Mouse (Mus musculus): ENCODE measurements around the gene Amot. TPM values are rescaled to one million over a fixed set of nuclear protein-coding genes. Genes with fewer than 3 reads are reported as not detected.

Amot gene
- polyA plus RNA-seq, 1 experiment, result 1.1 TPM

DNA sequence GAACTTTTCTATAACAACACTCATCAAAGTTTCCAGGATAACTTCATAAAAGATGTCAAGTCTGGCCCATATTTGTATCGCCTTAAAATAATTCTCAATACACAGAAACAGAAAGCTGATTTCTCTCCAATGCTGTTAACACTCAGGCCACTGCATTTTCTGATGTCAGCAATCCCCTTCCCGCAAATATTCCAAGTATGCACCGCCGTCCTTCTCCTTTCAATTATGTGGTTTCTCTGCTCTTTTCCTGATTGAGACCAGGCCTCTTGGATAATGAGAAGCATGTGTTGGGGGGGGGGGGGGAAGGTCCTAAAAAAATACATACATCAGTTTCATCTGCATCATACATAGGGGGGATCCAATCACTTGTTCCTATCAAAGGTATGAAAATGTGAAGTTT is 6.3 kb downstream of the Amot start:
- TF ChIP-seq POLR2A (IDR thresholded peaks at IDR 0.05; ENCODE audit: low read depth, low read length) (no peak), CTCF (IDR thresholded peaks at IDR 0.05; ENCODE audit: extremely low read depth, insufficient read depth, insufficient read length, insufficient replicate concordance) (no peak)
- WGBS, result 89% methylated on average over 4 of the region's 4 CpGs

DNA sequence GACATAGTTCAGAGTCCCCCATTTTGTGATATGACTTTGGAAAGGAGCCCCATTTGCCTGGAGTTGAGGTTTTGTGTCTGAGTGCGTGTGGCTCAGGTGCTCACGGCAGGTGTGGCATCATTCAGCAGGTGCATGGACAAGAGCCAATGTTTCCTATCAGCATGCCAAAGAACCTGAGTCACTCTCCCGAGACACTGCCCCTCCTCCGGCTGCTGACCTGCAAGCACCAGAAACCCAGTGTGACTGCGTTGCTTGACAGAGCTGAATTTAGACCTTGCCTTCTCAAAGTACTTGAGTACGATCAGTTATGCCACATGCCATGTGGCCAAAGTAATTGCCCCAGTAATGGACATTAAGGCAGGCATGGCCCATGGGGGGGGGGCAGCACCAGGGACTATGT is 7.5 kb downstream of the Amot start:
- H3K4me1 ChIP-seq (ENCODE audit: control insufficient read depth, insufficient read depth, insufficient read length), result no peaks in the 10 kb centered on the region
- TF ChIP-seq CTCF (IDR thresholded peaks at IDR 0.05; ENCODE audit: extremely low read depth, insufficient read depth, insufficient read length, insufficient replicate concordance), result no peak
- TF ChIP-seq POLR2A (IDR thresholded peaks at IDR 0.05; ENCODE audit: low read depth, low read length), result no peak

More for the DNA sequence above, 6.3 kb downstream of the Amot start:
- DNase-seq (ENCODE audit: low read depth in 1 of 2, low spot score in 2 of 2), result no peak
- Histone ChIP-seq H3K4me1 (ENCODE audit: control insufficient read depth, insufficient read depth, insufficient read length) (no peaks in the 10 kb centered on the region), H3K27me3 (ENCODE audit: control insufficient read depth, insufficient read depth, low read length) (no peaks in the 10 kb centered on the region), H3K27ac (ENCODE audit: insufficient read depth, low read length) (no peak overlapping the region), H3K36me3 (ENCODE audit: control insufficient read depth, insufficient read depth, low read length) (no peaks in the 10 kb centered on the region), H3K4me3 (ENCODE audit: extremely low read depth, insufficient read depth, insufficient read length) (no peak overlapping the region)

DNA sequence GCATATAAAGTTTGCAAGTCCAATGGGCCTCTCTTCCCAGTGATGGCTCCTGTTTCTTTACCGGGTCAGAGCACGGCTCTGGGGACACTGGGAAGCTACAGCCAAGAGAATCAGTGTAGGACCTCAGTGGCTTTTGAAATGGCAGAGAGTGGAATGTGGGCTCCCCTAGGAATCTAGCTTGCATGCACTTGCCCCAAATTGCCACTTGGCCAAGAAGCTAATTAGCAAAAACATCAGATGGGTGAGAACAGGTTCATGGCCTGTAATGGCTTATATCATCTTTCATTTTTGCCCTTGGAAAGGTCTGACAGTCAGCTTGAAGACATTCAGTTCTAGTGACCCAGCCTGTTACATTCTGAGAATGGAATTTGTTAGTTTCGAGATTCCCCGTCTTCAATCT is 9.6 kb downstream of the Amot start:
- WGBS, result 91% methylated on average over 4 of the region's 4 CpGs
- TF ChIP-seq CTCF (IDR thresholded peaks at IDR 0.05; ENCODE audit: extremely low read depth, insufficient read depth, insufficient read length, insufficient replicate concordance), result no peak
- DNase-seq (ENCODE audit: low read depth in 1 of 2, low spot score in 2 of 2), result no peak
- no peaks in the 10 kb centered on the region for H3K4me1 ChIP-seq (ENCODE audit: control insufficient read depth, insufficient read depth, insufficient read length)
- no peaks in the 10 kb centered on the region for H3K36me3 ChIP-seq (ENCODE audit: control insufficient read depth, insufficient read depth, low read length)
- H3K27me3 ChIP-seq (ENCODE audit: control insufficient read depth, insufficient read depth, low read length), result no peaks in the 10 kb centered on the region
- no peak overlapping the region for H3K4me3 ChIP-seq (ENCODE audit: extremely low read depth, insufficient read depth, insufficient read length)
- H3K27ac ChIP-seq (ENCODE audit: insufficient read depth, low read length), result no peak overlapping the region

More for the DNA sequence above, 7.5 kb downstream of the Amot start:
- no peak for DNase-seq (ENCODE audit: low read depth in 1 of 2, low spot score in 2 of 2)
- Histone ChIP-seq H3K4me3 (ENCODE audit: extremely low read depth, insufficient read depth, insufficient read length) (no peak overlapping the region), H3K27ac (ENCODE audit: insufficient read depth, low read length) (no peak overlapping the region), H3K36me3 (ENCODE audit: control insufficient read depth, insufficient read depth, low read length) (no peaks in the 10 kb centered on the region), H3K27me3 (ENCODE audit: control insufficient read depth, insufficient read depth, low read length) (no peaks in the 10 kb centered on the region)
- 89% methylated on average over 6 of the region's 6 CpGs for WGBS

DNA sequence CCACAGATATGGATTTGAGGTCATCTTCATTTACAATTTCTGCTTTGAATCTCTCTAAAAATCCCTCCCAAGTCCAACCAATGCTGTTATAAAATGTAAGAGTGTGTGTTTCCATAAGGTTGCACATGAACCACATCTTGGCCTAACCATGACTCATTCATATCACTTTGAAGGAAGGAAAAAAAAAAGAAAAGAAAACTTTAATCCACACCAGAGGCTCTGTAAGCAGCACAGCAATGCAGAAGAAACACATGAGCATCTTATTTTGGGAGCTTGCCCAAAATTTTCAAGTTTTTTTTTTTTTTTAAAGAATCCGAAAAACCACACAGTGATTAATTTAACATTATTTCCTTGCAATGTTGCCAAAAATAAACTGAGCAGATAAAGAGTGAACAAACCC is 14.2 kb downstream of the Amot start:
- no peak for DNase-seq (ENCODE audit: low read depth in 1 of 2, low spot score in 2 of 2)
- Histone ChIP-seq H3K4me1 (ENCODE audit: control insufficient read depth, insufficient read depth, insufficient read length) (no peaks in the 10 kb centered on the region), H3K4me3 (ENCODE audit: extremely low read depth, insufficient read depth, insufficient read length) (no peak overlapping the region), H3K27me3 (ENCODE audit: control insufficient read depth, insufficient read depth, low read length) (no peaks in the 10 kb centered on the region), H3K36me3 (ENCODE audit: control insufficient read depth, insufficient read depth, low read length) (no peaks in the 10 kb centered on the region), H3K27ac (ENCODE audit: insufficient read depth, low read length) (no peak overlapping the region)
- TF ChIP-seq POLR2A (IDR thresholded peaks at IDR 0.05; ENCODE audit: low read depth, low read length) (no peak), CTCF (IDR thresholded peaks at IDR 0.05; ENCODE audit: extremely low read depth, insufficient read depth, insufficient read length, insufficient replicate concordance) (no peak)
- WGBS, result 80% methylated on average over 1 of the region's 1 CpGs

DNA sequence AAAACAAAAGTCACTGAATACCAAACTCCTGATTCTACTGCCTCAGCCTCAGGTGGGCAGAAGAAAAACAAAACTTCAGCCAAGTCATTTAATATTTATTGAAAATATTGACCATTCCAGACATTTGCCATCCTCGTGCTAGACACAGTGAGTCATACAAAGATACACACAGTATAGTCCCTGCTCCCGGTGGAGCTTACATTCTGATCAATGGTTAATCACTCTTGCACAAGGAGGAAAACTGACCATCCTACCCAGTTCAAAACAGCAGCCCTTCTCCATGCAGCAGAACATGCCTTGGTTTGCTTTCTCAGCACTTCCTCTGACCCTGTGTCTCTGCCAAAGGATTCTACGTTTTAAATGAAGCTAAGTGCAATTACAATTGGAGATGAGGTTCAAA is 14.6 kb downstream of the Amot start:
- H3K27me3 ChIP-seq (ENCODE audit: control insufficient read depth, insufficient read depth, low read length), result no peaks in the 10 kb centered on the region

DNA sequence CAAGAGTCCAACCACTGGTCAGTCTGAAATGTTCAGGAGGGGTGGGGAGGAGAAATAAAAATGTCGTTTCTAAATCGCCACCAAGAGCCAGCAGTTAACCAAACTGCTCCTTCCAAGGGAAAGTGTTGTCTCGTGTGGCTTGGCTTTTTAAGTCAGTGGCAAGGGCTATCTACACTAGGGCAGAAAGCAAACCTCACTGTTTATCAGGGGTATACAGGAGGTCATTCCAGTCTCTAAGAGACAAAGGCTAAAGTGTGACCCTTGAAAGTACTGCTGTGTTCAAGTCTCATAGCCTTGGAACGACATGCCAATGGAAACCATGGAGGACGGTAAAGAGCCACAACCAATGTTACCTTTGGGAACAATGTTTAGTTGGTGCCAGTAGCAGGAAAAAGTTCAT is 15.0 kb downstream of the Amot start:
- 92% methylated on average over 5 of the region's 5 CpGs for WGBS
- Histone ChIP-seq H3K27me3 (ENCODE audit: control insufficient read depth, insufficient read depth, low read length) (no peaks in the 10 kb centered on the region), H3K4me1 (ENCODE audit: control insufficient read depth, insufficient read depth, insufficient read length) (no peaks in the 10 kb centered on the region), H3K27ac (ENCODE audit: insufficient read depth, low read length) (no peak overlapping the region), H3K4me3 (ENCODE audit: extremely low read depth, insufficient read depth, insufficient read length) (no peak overlapping the region), H3K36me3 (ENCODE audit: control insufficient read depth, insufficient read depth, low read length) (no peaks in the 10 kb centered on the region)
- no peak for DNase-seq (ENCODE audit: low read depth in 1 of 2, low spot score in 2 of 2)
- TF ChIP-seq POLR2A (IDR thresholded peaks at IDR 0.05; ENCODE audit: low read depth, low read length) (no peak), CTCF (IDR thresholded peaks at IDR 0.05; ENCODE audit: extremely low read depth, insufficient read depth, insufficient read length, insufficient replicate concordance) (no peak)

More for the DNA sequence above, 14.6 kb downstream of the Amot start:
- Histone ChIP-seq H3K27ac (ENCODE audit: insufficient read depth, low read length) (no peak overlapping the region), H3K36me3 (ENCODE audit: control insufficient read depth, insufficient read depth, low read length) (no peaks in the 10 kb centered on the region), H3K4me1 (ENCODE audit: control insufficient read depth, insufficient read depth, insufficient read length) (no peaks in the 10 kb centered on the region), H3K4me3 (ENCODE audit: extremely low read depth, insufficient read depth, insufficient read length) (no peak overlapping the region)
- TF ChIP-seq CTCF (IDR thresholded peaks at IDR 0.05; ENCODE audit: extremely low read depth, insufficient read depth, insufficient read length, insufficient replicate concordance) (no peak), POLR2A (IDR thresholded peaks at IDR 0.05; ENCODE audit: low read depth, low read length) (no peak)
- no peak for DNase-seq (ENCODE audit: low read depth in 1 of 2, low spot score in 2 of 2)
- WGBS, result 87% methylated on average over 3 of the region's 3 CpGs

DNA sequence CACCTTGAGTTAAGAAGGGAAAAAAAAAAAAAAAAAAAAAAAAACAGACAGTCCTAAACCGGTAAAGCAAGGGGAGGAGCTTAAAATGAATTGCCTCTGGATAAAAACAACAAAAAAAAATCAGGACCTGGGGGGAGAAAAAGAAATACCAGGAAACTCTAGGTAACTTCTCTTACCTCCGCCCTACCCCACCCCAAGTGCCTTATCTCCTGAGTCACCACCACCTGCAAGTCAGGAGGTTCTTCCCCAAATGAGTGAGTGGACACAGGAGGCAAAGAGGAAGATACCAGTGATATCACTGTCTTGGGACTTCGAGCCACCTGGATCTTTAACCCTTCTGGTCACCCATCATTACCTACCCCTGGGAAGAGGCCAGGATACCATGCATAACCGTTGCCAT is 19.5 kb downstream of the Amot start:
- no peaks in the 10 kb centered on the region for H3K27me3 ChIP-seq (ENCODE audit: control insufficient read depth, insufficient read depth, low read length)
- no peaks in the 10 kb centered on the region for H3K36me3 ChIP-seq (ENCODE audit: control insufficient read depth, insufficient read depth, low read length)
- no peak overlapping the region for H3K4me3 ChIP-seq (ENCODE audit: extremely low read depth, insufficient read depth, insufficient read length)
- WGBS, result 72% methylated on average over 4 of the region's 4 CpGs
- no peaks in the 10 kb centered on the region for H3K4me1 ChIP-seq (ENCODE audit: control insufficient read depth, insufficient read depth, insufficient read length)
- H3K27ac ChIP-seq (ENCODE audit: insufficient read depth, low read length), result no peak overlapping the region
- TF ChIP-seq POLR2A (IDR thresholded peaks at IDR 0.05; ENCODE audit: low read depth, low read length), result no peak
- no peak for TF ChIP-seq CTCF (IDR thresholded peaks at IDR 0.05; ENCODE audit: extremely low read depth, insufficient read depth, insufficient read length, insufficient replicate concordance)
- DNase-seq (ENCODE audit: low read depth in 1 of 2, low spot score in 2 of 2), result no peak
